Mouse (Mus musculus) embryonic stem cell, embryonic (primary cell): ENCODE results near the gene Hist1h4f.

Experiments
- CTCF ChIA-PET, 4 experiments: fragments of 300-600 bp in 2 of 4; fragments of 350-600 bp in 2 of 4; sonication (Branson Sonifier 250); formaldehyde crosslinking; loops; one replicate each; lab custom pipeline; 2022; ENCODE audit warnings: inconsistent platforms in 2 of 4; lab: Charles Lee
- POLR2A ChIA-PET, 4 experiments: fragments of 300-600 bp in 2 of 4; fragments of 350-600 bp in 2 of 4; sonication (Branson Sonifier 250); formaldehyde crosslinking; loops; one replicate each; lab custom pipeline; 2022; ENCODE audit warnings: antibody characterized with exemption in 4 of 4, inconsistent platforms in 1 of 4; lab: Charles Lee

Gene Hist1h4f

GRCm38 (mm10) chr13:23502916-23503315, 48.5 kb downstream of the Hist1h4f start:
- CTCF ChIA-PET, result interaction anchor here in 2 of 4 experiments (0.9 to 1.3 kb wide), 3 partner anchors 54 to 102 kb away, joined by 3 to 5 read pairs (median 4); no protein-coding TSS in a partner anchor
- POLR2A ChIA-PET, result interaction anchor here in 3 of 4 experiments (0.6 to 3.9 kb wide), 26 partner anchors 9 to 1606 kb away, joined by 3 to 21 read pairs (median 5); partner anchors contain the start of genes Hist1h4h (in 2 of the 3), Btn1a1 (in 1 of the 3) and Hist1h2af (in 1 of the 3)

- POLR2A ChIA-PET, result interaction anchor here in 3 of 4 experiments (0.6 to 2.4 kb wide), 33 partner anchors 9 to 1605 kb away, joined by 3 to 17 read pairs (median 4); partner anchors contain the start of genes Hist1h4h (in 2 of the 3) and Btn1a1 (in 1 of the 3)
- CTCF ChIA-PET, result interaction anchor here in 2 of 4 experiments (0.6 to 1.3 kb wide), 3 partner anchors 69 to 1707 kb away, joined by 3 to 5 read pairs (median 3); no protein-coding TSS in a partner anchor
These were observed 49.3 kb downstream of the Hist1h4f start for GRCm38 (mm10) chr13:23502031-23502567.

GRCm38 (mm10) chr13:23501511-23501910, 49.9 kb downstream of the Hist1h4f start:
- ChIA-PET POLR2A (interaction anchor here in 2 of 4 experiments (0.6 to 2.4 kb wide), 25 partner anchors 10 to 1509 kb away, joined by 3 to 16 read pairs (median 4); partner anchors contain the start of gene Hist1h4h (in 2 of the 2)), CTCF (interaction anchor here in 2 of 4 experiments (0.6 to 1.3 kb wide), 2 partner anchors 68 to 1707 kb away, joined by 3 to 5 read pairs; no protein-coding TSS in a partner anchor)
